Mouse (Mus musculus) heart, embryonic 10.5 days (tissue): Measurements from ENCODE around the gene Slc34a1. TPM values are rescaled to one million over a fixed set of nuclear protein-coding genes. Genes with fewer than 3 reads are reported as not detected.
A peak's percentile ranks its signal among the peaks of the same experiment; 100 is the strongest.

Source experiments
- DNase-seq: peaks from one replicate; pipeline ENCODE4 v3.0.0-alpha.2; 2017; ENCODE audit warnings: low spot score
- H3K27ac ChIP-seq: fragments of 300-500 bp; sonication (generic); 2 replicates; pipeline ENCODE4 v1.5.1; 2016; ENCODE audit warnings: mild to moderate bottlenecking
- H3K27me3 ChIP-seq: fragments of 300-500 bp; sonication (generic); 2 replicates; pipeline ENCODE4 v1.6.1; 2016; ENCODE audit warnings: mild to moderate bottlenecking; ENCODE audit not compliant: poor library complexity, insufficient read depth, severe bottlenecking
- H3K36me3 ChIP-seq: fragments of 300-500 bp; sonication (generic); 2 replicates; pipeline ENCODE4 v1.6.1; 2016; ENCODE audit warnings: mild to moderate bottlenecking, moderate library complexity
- H3K4me1 ChIP-seq: fragments of 300-500 bp; sonication (generic); 2 replicates; pipeline ENCODE4 v1.6.1; 2016; ENCODE audit warnings: mild to moderate bottlenecking
- H3K4me3 ChIP-seq: fragments of 300-500 bp; sonication (generic); 2 replicates; pipeline ENCODE4 v1.5.1; 2016; ENCODE audit warnings: mild to moderate bottlenecking, moderate library complexity
- H3K9me3 ChIP-seq: fragments of 300-500 bp; sonication (generic); 2 replicates; pipeline ENCODE4 v1.6.1; 2016; ENCODE audit warnings: mild to moderate bottlenecking, moderate library complexity
- WGBS: fragments of 180-500 bp; shearing (Covaris S2); methylation state at CpG from one replicate; pipeline ENCODE4 v1.1.7; 2016; 5-methylcytosine and 5-hydroxymethylcytosine counted together
- polyA plus RNA-seq: library from polyadenylated mRNA; unstranded; fragments of >200 nt; fragmentation: Nextera tagmentation; extraction: Ambion mirVana; gene quantifications from 2 replicates; pipeline ENCODE4 v1.2.1, GENCODE M21; 2016

Slc34a1 gene
- not detected in 2 replicates for polyA plus RNA-seq

DNA sequence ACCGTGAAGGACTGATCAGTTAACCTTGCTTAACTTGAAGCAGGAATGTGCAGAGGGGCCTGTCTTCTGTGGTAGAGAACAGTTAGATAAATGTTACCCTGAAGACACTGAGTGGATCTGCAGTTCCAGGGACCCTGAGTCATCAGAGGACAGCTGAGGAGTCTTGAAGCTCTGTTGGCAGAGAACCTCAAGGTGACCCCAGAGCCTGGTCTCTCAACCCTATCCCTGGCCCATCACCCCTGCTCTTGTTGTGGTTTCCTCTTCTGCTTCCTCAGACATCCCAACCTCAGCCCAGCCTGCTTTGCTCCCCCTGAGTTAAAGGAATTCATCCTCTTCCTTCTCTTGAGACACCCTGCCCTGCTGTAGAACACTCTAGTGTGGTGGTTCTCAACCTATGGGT is at the start of gene Slc34a1:
Slc34a1 (plus strand) TSS at position 100 of the 400 bp plus-strand sequence.
- Histone ChIP-seq H3K27me3 (peaks cover 56% of the 10 kb centered on the region), H3K4me3 (no peak within 1 kb of the TSS), H3K4me1 (0 out of 2 replicates have a peak, but pooled peaks cover 3% of the 10 kb centered on the region), H3K27ac (no peak within 1 kb of the TSS), H3K36me3 (no peaks in the 10 kb centered on the region), H3K9me3 (no peaks in the 10 kb centered on the region)
- WGBS = 75% methylated on average over 1 of the region's 1 CpGs
- no peak for DNase-seq

GRCm38 (mm10) chr13:55361145-55361544 is 36.8 kb upstream of the Slc34a1 start:
- peaks cover 22% of the 10 kb centered on the region for H3K4me1 ChIP-seq
- H3K9me3 ChIP-seq = no peaks in the 10 kb centered on the region
- H3K4me3 ChIP-seq = peak overlapping the region; percentile 97
- no peak overlapping the region for H3K27ac ChIP-seq
- peaks cover 6% of the 10 kb centered on the region; the same call in 1 of the 2 replicates for H3K27me3 ChIP-seq
- peaks cover 48% of the 10 kb centered on the region for H3K36me3 ChIP-seq
- DNase-seq = no peak

- DNase-seq = no peak
These were observed 36.0 kb upstream of the Slc34a1 start for GRCm38 (mm10) chr13:55361974-55362452.

GRCm38 (mm10) chr13:55362453-55363060 is 35.4 kb upstream of the Slc34a1 start, which contains the start of gene Lman2:
Gene Lman2 (minus strand): TSS chr13:55362783.
- Histone ChIP-seq H3K4me3 (peak within 1 kb of the TSS; percentile 97), H3K4me1 (peaks cover 22% of the 10 kb centered on the region), H3K27me3 (peaks cover 6% of the 10 kb centered on the region; the same call in 1 of the 2 replicates), H3K27ac (peak within 1 kb of the TSS; percentile 93), H3K36me3 (peaks cover 35% of the 10 kb centered on the region), H3K9me3 (no peaks in the 10 kb centered on the region)
- 0% methylated on average over 35 of the region's 35 CpGs for WGBS
- DNase-seq = peak; percentile 99

More at GRCm38 (mm10) chr13:55361974-55362452, 36.0 kb upstream of the Slc34a1 start:
- Histone ChIP-seq H3K36me3 (peaks cover 40% of the 10 kb centered on the region), H3K27ac (peak overlapping the region; percentile 93), H3K9me3 (no peaks in the 10 kb centered on the region), H3K27me3 (peaks cover 6% of the 10 kb centered on the region; the same call in 1 of the 2 replicates), H3K4me1 (peaks cover 22% of the 10 kb centered on the region), H3K4me3 (peak overlapping the region; percentile 97)
- under 1% methylated on average over 32 of the region's 32 CpGs for WGBS

DNA sequence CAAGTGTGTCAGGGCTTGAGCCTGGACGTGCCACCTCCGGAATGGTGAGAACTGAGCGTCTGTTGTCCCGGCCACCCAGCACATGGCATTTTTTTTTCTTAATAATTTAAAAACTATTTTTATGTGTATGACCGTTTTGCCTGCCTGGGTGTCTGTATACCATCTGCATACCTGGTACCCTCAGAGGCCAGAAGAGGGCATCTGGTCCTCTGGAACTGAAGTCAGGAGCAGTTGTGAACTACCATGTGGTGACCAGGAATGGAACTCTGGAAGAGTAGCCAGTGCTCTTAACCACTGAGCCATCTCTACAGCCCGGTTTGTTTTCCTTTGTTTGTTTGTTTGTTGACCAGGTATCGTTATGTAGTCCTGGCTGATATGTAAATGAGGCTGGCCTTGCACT is 29.6 kb upstream of the Slc34a1 start:
- WGBS = 71% methylated on average over 7 of the region's 7 CpGs
- Histone ChIP-seq H3K27ac (no peak overlapping the region), H3K4me1 (peaks cover 15% of the 10 kb centered on the region; the same call in 1 of the 2 replicates), H3K4me3 (no peak overlapping the region), H3K9me3 (no peaks in the 10 kb centered on the region), H3K36me3 (no peaks in the 10 kb centered on the region), H3K27me3 (peaks cover 49% of the 10 kb centered on the region)
- DNase-seq = no peak

DNA sequence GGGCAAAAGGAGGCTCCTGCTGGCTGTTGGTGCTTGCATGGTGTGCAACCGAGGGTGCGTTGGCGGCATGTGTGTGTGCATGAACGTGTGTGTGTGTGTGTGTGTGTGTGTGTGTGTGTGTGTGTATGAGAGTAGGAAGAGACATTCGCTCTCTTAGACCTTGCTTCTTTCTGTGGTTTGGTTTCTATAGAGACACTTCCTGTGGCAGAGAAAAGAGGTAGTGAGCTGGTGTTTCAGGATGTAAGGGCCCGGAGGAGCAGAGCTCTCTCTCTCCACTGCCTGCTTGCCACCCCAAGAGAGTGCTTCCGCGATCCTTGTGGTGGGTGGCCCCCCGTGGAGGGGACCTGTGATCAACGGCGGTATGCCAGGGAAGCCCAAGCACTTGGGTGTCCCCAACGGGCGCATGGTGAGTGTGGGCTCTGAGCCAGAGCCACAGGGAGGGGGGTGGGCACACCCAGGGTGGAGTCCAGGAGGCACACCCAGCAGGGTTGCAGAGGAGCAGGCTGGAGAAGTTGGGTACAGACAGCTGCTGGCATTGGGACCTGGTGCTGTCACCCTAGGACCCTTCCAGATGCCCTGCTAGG is 28.4 kb upstream of the Slc34a1 start, which contains the start of gene Rgs14:
Rgs14 (plus strand) TSS at position 202 of the 584 bp plus-strand sequence.
- no peak for DNase-seq
- Histone ChIP-seq H3K27ac (0 out of 2 replicates have a peak within 1 kb of the TSS, but pooled peaks have one; percentile 18), H3K36me3 (no peaks in the 10 kb centered on the region), H3K4me1 (peaks cover 15% of the 10 kb centered on the region; the same call in 1 of the 2 replicates), H3K9me3 (no peaks in the 10 kb centered on the region), H3K4me3 (no peak within 1 kb of the TSS), H3K27me3 (peaks cover 61% of the 10 kb centered on the region)
- 51% methylated on average over 13 of the region's 13 CpGs for WGBS

- WGBS = 40% methylated on average over 3 of the region's 3 CpGs
- Histone ChIP-seq H3K9me3 (no peaks in the 10 kb centered on the region), H3K27ac (no peak overlapping the region), H3K4me1 (peaks cover 15% of the 10 kb centered on the region; the same call in 1 of the 2 replicates), H3K36me3 (no peaks in the 10 kb centered on the region), H3K4me3 (no peak overlapping the region), H3K27me3 (peaks cover 64% of the 10 kb centered on the region)
- DNase-seq = no peak
These were observed 27.8 kb upstream of the Slc34a1 start for GRCm38 (mm10) chr13:55370234-55370633.

GRCm38 (mm10) chr13:55371007-55371681 is 26.8 kb upstream of the Slc34a1 start:
- H3K9me3 ChIP-seq = no peaks in the 10 kb centered on the region
- peaks cover 15% of the 10 kb centered on the region; the same call in 1 of the 2 replicates for H3K4me1 ChIP-seq
- H3K27me3 ChIP-seq = peaks cover 69% of the 10 kb centered on the region
- DNase-seq = no peak
- WGBS = 75% methylated on average over 8 of the region's 8 CpGs
- H3K27ac ChIP-seq = no peak overlapping the region
- H3K36me3 ChIP-seq = no peaks in the 10 kb centered on the region
- H3K4me3 ChIP-seq = no peak overlapping the region

DNA sequence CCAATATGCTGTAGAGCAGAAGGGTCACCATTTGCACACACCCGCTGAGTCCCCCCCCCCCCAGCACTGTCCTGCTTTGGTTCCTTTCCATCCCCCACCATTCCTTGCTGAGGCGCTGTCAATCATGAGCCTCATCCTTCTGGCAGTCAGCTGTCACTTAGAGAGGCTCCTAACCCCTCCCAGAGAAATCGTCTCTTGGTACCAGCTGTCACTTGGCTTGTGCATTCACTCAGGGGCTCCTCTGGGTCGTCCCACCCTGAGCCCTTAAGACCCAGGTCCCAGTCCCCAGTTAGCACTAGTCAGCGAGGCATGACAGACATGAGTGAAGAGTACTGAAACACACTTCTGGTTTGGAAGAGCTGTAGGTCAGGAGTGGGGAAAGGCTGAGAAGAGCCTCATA is 26.2 kb upstream of the Slc34a1 start:
- Histone ChIP-seq H3K9me3 (no peaks in the 10 kb centered on the region), H3K4me3 (no peak overlapping the region), H3K36me3 (no peaks in the 10 kb centered on the region), H3K4me1 (peaks cover 15% of the 10 kb centered on the region; the same call in 1 of the 2 replicates), H3K27me3 (peaks cover 75% of the 10 kb centered on the region), H3K27ac (no peak overlapping the region)
- DNase-seq = no peak
- WGBS = 59% methylated on average over 5 of the region's 5 CpGs

- H3K4me1 ChIP-seq = peaks cover 20% of the 10 kb centered on the region
- no peaks in the 10 kb centered on the region for H3K9me3 ChIP-seq
- no peak for DNase-seq
- no peak overlapping the region for H3K27ac ChIP-seq
- peaks cover 97% of the 10 kb centered on the region for H3K27me3 ChIP-seq
- 49% methylated on average over 6 of the region's 6 CpGs for WGBS
- no peaks in the 10 kb centered on the region for H3K36me3 ChIP-seq
- H3K4me3 ChIP-seq = no peak overlapping the region
These were observed 23.6 kb upstream of the Slc34a1 start for GRCm38 (mm10) chr13:55374206-55374924.

- 72% methylated on average over 2 of the region's 2 CpGs for WGBS
- Histone ChIP-seq H3K27me3 (peaks cover 96% of the 10 kb centered on the region), H3K4me1 (peaks cover 11% of the 10 kb centered on the region), H3K4me3 (no peak overlapping the region; the same call in 1 of the 2 replicates), H3K9me3 (no peaks in the 10 kb centered on the region), H3K27ac (no peak overlapping the region), H3K36me3 (no peaks in the 10 kb centered on the region)
- no peak for DNase-seq
These were observed 22.1 kb upstream of the Slc34a1 start for GRCm38 (mm10) chr13:55375877-55376276.

DNA sequence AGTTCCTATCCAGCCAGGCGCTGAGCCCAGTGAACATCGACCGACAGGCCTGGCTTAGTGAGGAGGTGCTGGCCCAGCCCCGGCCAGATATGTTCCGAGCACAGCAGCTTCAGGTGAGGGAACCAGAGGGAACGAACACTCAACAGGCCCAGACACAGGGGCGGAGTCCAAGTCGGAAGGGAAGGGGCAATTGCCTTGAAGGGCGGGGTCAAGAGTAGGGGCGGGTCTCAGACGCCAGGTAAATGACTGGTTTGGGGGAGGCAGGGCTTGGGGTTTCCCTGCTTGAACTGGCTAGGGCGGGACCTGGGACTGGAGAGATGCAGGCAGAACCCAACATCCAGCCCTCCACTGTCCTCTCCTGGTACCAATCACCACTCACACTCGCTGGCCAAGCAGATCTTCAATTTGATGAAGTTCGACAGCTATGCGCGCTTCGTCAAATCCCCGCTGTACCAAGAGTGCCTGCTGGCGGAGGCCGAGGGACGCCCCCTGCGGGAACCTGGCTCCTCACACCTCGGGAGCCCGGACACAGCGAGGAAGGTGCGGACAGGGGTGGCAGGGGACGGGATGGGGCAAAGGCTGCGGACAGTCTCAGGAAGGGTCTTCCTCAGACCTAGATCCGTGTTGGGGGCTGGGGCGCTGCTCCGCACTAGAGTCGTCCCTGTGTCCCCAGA is 18.9 kb upstream of the Slc34a1 start:
- H3K36me3 ChIP-seq = no peaks in the 10 kb centered on the region
- H3K27me3 ChIP-seq = peaks cover 97% of the 10 kb centered on the region
- peak overlapping the region; percentile 25 for H3K4me3 ChIP-seq
- WGBS = 5% methylated on average over 32 of the region's 32 CpGs
- no peak overlapping the region for H3K27ac ChIP-seq
- H3K4me1 ChIP-seq = peaks cover 11% of the 10 kb centered on the region
- DNase-seq = no peak
- no peaks in the 10 kb centered on the region for H3K9me3 ChIP-seq
